Mouse (Mus musculus) stomach, embryonic 15.5 days (tissue): ENCODE data around the gene Suclg2. TPM values are rescaled to one million over a fixed set of nuclear protein-coding genes. Genes with fewer than 3 reads are reported as not detected.

Experiments used
- ATAC-seq: fragments of 200-750 bp; cut with Nextera tagmentation; 2 replicates; pipeline ENCODE4 v1.8.0; 2017; ENCODE audit warnings: low read depth, moderate number of reproducible peaks, moderate TSS enrichment; ENCODE audit not compliant: insufficient read depth, low FRiP score
- H3K27ac ChIP-seq: fragments of 300-500 bp; sonication (generic); 2 replicates; pipeline ENCODE4 v1.5.1; 2015; ENCODE audit warnings: mild to moderate bottlenecking, inconsistent platforms
- H3K27me3 ChIP-seq: fragments of 300-500 bp; sonication (generic); replicated peaks from 2 replicates; pipeline ENCODE4 v1.6.1; 2015; ENCODE audit warnings: inconsistent platforms
- H3K36me3 ChIP-seq: fragments of 300-500 bp; sonication (generic); 2 replicates; pipeline ENCODE4 v1.6.1; 2015; ENCODE audit warnings: inconsistent platforms
- H3K4me1 ChIP-seq: fragments of 300-500 bp; sonication (generic); 2 replicates; pipeline ENCODE4 v1.6.1; 2015; ENCODE audit warnings: inconsistent platforms
- H3K4me2 ChIP-seq: fragments of 300-500 bp; sonication (generic); 2 replicates; pipeline ENCODE4 v1.6.1; 2015; ENCODE audit warnings: mild to moderate bottlenecking, inconsistent platforms
- H3K4me3 ChIP-seq: fragments of 300-500 bp; sonication (generic); replicated peaks from 2 replicates; pipeline ENCODE4 v1.5.1; 2015; ENCODE audit warnings: inconsistent platforms
- H3K9ac ChIP-seq: fragments of 300-500 bp; sonication (generic); 2 replicates; pipeline ENCODE4 v1.6.1; 2015; ENCODE audit warnings: inconsistent platforms
- H3K9me3 ChIP-seq: fragments of 300-500 bp; sonication (generic); 2 replicates; pipeline ENCODE4 v1.6.1; 2016; ENCODE audit warnings: inconsistent platforms
- WGBS: fragments of 180-500 bp; shearing (Covaris S2); methylation state at CpG from one replicate; pipeline ENCODE4 v1.1.7; 2015; 5-methylcytosine and 5-hydroxymethylcytosine counted together
- polyA plus RNA-seq: library from polyadenylated mRNA; unstranded; fragments of >200 nt; fragmentation: Nextera tagmentation; extraction: Ambion mirVana; gene quantifications from 2 replicates; pipeline ENCODE4 v1.2.1, GENCODE M21; 2015

Gene Suclg2
- polyA plus RNA-seq, 1 experiment from 2014 or later, result 86.6 TPM

DNA sequence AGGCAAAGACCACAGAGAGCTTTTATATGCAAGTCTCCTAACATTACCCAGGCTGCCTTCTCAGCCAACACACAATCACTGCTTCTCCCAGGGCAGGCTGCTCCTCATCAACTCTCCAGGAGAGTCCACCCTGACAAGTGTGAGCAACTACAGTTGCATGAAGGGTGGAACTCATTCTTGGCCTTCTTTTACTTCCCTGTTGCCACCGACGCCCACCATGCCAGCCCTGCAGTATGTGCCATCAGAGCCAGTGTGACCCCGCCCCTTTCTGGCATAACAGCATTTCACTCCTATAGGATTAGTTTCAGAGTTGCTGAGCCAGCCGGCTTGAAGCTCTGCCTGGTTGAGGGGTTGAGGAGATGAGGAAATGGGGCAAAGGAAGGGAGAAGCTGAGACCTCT lies 138.8 kb downstream of the Suclg2 start:
- no peaks in the 10 kb centered on the region for H3K4me1 ChIP-seq
- H3K9me3 ChIP-seq, result no peaks in the 10 kb centered on the region
- 76% methylated on average over 4 of the region's 4 CpGs for WGBS
- H3K27ac ChIP-seq, result no peak overlapping the region
- no peak overlapping the region for H3K4me2 ChIP-seq
- 0 out of 2 replicates have a peak, but pooled peaks cover 3% of the 10 kb centered on the region for H3K36me3 ChIP-seq
- H3K4me3 ChIP-seq, result no peak overlapping the region
- no peak for ATAC-seq
- H3K9ac ChIP-seq, result no peak overlapping the region
- no peaks in the 10 kb centered on the region for H3K27me3 ChIP-seq

DNA sequence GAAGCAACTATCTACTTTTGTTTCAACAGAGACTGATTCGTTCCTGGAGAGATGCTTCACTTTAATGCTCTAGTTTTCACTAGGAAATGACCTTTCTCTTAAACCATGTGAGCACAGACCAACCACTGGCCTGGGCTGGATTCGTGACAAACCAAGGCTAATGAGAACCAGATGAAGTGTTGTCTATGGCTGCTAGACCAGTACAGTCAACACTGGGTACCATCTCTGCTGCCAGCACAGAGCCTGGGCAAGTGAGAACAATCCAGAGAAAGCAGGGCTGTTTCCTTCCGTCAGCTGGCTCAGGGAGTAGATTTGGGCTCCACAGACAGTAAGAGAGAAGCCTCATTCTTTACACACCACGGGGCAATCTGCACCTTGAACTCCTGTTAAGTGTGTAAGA lies 143.1 kb downstream of the Suclg2 start:
- WGBS, result 57% methylated on average over 4 of the region's 4 CpGs
- H3K36me3 ChIP-seq, result no peaks in the 10 kb centered on the region
- ATAC-seq, result no peak
- no peak overlapping the region for H3K4me3 ChIP-seq
- H3K27me3 ChIP-seq, result no peaks in the 10 kb centered on the region
- no peak overlapping the region for H3K4me2 ChIP-seq
- H3K27ac ChIP-seq, result no peak overlapping the region
- H3K4me1 ChIP-seq, result no peaks in the 10 kb centered on the region
- no peaks in the 10 kb centered on the region for H3K9me3 ChIP-seq
- no peak overlapping the region for H3K9ac ChIP-seq

DNA sequence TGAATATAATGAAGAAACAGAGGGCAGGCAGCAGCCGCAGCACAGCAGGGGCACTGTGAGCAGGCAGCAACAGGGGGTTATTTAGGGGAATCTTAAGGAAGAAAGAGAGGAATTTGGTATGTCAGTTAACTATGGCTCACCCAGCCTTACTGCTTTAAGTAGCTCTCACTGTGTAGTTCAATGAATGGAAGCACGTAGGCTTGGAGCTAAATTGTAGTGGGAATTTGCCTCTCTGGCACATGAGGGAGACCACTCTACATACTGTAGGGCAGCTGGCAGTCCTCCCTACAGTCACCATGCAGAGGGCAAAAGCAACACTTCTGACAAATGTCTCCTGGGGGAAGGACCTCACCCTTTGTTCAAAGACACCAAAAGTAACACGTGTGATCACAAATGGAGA lies 143.7 kb downstream of the Suclg2 start:
- Histone ChIP-seq H3K9me3 (no peaks in the 10 kb centered on the region), H3K27ac (no peak overlapping the region), H3K9ac (no peak overlapping the region), H3K4me1 (no peaks in the 10 kb centered on the region), H3K27me3 (no peaks in the 10 kb centered on the region), H3K36me3 (no peaks in the 10 kb centered on the region), H3K4me3 (no peak overlapping the region), H3K4me2 (no peak overlapping the region)
- no peak for ATAC-seq
- WGBS, result 60% methylated on average over 3 of the region's 3 CpGs

GRCm38 (mm10) chr6:95574389-95574788 lies 144.2 kb downstream of the Suclg2 start:
- no peak overlapping the region for H3K4me3 ChIP-seq
- WGBS, result 34% methylated on average over 4 of the region's 4 CpGs
- H3K9me3 ChIP-seq, result no peaks in the 10 kb centered on the region
- ATAC-seq, result no peak
- H3K9ac ChIP-seq, result no peak overlapping the region
- no peaks in the 10 kb centered on the region for H3K4me1 ChIP-seq
- no peaks in the 10 kb centered on the region for H3K36me3 ChIP-seq
- no peaks in the 10 kb centered on the region for H3K27me3 ChIP-seq
- no peak overlapping the region for H3K4me2 ChIP-seq
- H3K27ac ChIP-seq, result no peak overlapping the region

- no peak overlapping the region for H3K27ac ChIP-seq
- no peaks in the 10 kb centered on the region for H3K27me3 ChIP-seq
- H3K4me3 ChIP-seq, result no peak overlapping the region
- H3K4me1 ChIP-seq, result no peaks in the 10 kb centered on the region
- no peaks in the 10 kb centered on the region for H3K36me3 ChIP-seq
- no peaks in the 10 kb centered on the region for H3K9me3 ChIP-seq
- ATAC-seq, result no peak
- no peak overlapping the region for H3K4me2 ChIP-seq
- 84% methylated on average over 3 of the region's 3 CpGs for WGBS
- no peak overlapping the region for H3K9ac ChIP-seq
Measured at GRCm38 (mm10) chr6:95573035-95573759, 145.4 kb downstream of the Suclg2 start.

- Histone ChIP-seq H3K4me2 (no peak overlapping the region), H3K27ac (no peak overlapping the region), H3K36me3 (no peaks in the 10 kb centered on the region), H3K9ac (no peak overlapping the region), H3K27me3 (no peaks in the 10 kb centered on the region), H3K4me1 (no peaks in the 10 kb centered on the region), H3K9me3 (no peaks in the 10 kb centered on the region), H3K4me3 (no peak overlapping the region)
- ATAC-seq, result no peak
- WGBS, result 72% methylated on average over 3 of the region's 3 CpGs
Measured at GRCm38 (mm10) chr6:95571620-95572019, 147.0 kb downstream of the Suclg2 start.

- no peaks in the 10 kb centered on the region for H3K4me1 ChIP-seq
- 72% methylated on average over 2 of the region's 2 CpGs for WGBS
- H3K9me3 ChIP-seq, result no peaks in the 10 kb centered on the region
- H3K4me3 ChIP-seq, result no peak overlapping the region
- no peaks in the 10 kb centered on the region for H3K36me3 ChIP-seq
- H3K9ac ChIP-seq, result no peak overlapping the region
- ATAC-seq, result no peak
- H3K27me3 ChIP-seq, result no peaks in the 10 kb centered on the region
- H3K27ac ChIP-seq, result no peak overlapping the region
- H3K4me2 ChIP-seq, result no peak overlapping the region
Measured at GRCm38 (mm10) chr6:95563355-95564009, 155.1 kb downstream of the Suclg2 start.

DNA sequence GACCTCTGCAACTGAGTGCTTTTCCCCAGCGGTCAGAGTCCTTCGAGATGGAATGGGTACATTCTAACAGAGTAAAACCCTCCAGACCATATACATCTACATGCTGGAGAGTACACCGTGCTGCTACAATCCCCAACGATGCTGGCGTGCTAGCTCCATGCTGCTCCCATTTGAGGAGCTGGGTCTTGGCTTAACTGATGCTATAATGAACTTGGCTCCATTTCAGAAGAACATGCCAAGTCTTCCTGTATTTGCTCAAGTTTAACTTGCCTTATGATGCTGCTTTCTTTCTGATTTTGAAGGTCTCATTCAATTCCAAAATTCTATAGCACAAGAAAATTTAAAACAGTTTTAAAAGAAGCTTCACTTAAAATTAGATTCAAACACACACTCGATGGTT lies 162.3 kb downstream of the Suclg2 start:
- 82% methylated on average over 6 of the region's 6 CpGs for WGBS
- Histone ChIP-seq H3K4me1 (no peaks in the 10 kb centered on the region), H3K36me3 (no peaks in the 10 kb centered on the region), H3K9ac (no peak overlapping the region), H3K9me3 (no peaks in the 10 kb centered on the region), H3K4me3 (no peak overlapping the region), H3K27ac (no peak overlapping the region), H3K27me3 (no peaks in the 10 kb centered on the region), H3K4me2 (no peak overlapping the region)
- no peak for ATAC-seq

GRCm38 (mm10) chr6:95552339-95552950 lies 166.2 kb downstream of the Suclg2 start:
- no peaks in the 10 kb centered on the region for H3K27me3 ChIP-seq

GRCm38 (mm10) chr6:95551000-95551399 lies 167.6 kb downstream of the Suclg2 start:
- no peak overlapping the region for H3K4me3 ChIP-seq
- H3K27me3 ChIP-seq, result no peaks in the 10 kb centered on the region
- no peak overlapping the region for H3K27ac ChIP-seq
- H3K4me1 ChIP-seq, result 0 out of 2 replicates have a peak, but pooled peaks cover 3% of the 10 kb centered on the region
- no peak overlapping the region for H3K4me2 ChIP-seq
- 64% methylated on average over 4 of the region's 4 CpGs for WGBS
- no peak overlapping the region for H3K9ac ChIP-seq
- H3K36me3 ChIP-seq, result no peaks in the 10 kb centered on the region
- no peaks in the 10 kb centered on the region for H3K9me3 ChIP-seq
- no peak; the same call in 1 of the 2 replicates for ATAC-seq

More at GRCm38 (mm10) chr6:95552339-95552950, 166.2 kb downstream of the Suclg2 start:
- no peak overlapping the region for H3K4me3 ChIP-seq
- WGBS, result 66% methylated on average over 6 of the region's 6 CpGs
- H3K36me3 ChIP-seq, result no peaks in the 10 kb centered on the region
- no peak for ATAC-seq
- no peak overlapping the region for H3K9ac ChIP-seq
- H3K4me2 ChIP-seq, result no peak overlapping the region
- H3K9me3 ChIP-seq, result no peaks in the 10 kb centered on the region
- H3K27ac ChIP-seq, result no peak overlapping the region
- H3K4me1 ChIP-seq, result 0 out of 2 replicates have a peak, but pooled peaks cover 3% of the 10 kb centered on the region

DNA sequence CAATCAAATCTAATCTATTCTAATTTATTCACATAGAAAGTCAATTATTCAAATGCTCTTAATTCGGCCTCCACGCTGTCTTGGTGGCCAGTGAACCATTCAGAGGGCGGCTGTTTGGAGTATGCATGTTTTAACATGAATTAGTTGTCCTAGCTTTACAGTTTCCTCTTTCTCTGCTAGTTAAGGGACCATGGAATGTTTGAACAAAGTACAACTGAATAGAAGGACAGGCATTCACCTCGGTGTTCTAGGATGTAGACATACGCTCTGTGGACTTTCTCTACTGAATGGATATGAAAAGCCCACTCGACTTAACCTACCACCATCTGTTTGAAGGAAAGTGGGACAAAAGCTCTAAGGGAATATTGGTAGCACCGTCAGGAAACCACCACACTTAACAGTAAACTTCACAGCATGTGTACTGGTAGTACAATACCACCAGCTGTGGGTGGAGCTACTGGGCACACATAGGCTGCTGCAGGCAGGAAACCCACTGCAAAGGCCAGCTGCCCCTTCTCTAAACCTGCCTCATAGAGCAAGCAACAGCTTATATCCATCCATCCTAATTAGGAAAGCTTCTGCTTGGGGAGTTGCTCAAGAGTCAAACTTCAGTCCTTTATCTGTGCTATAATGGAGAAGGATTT lies 172.3 kb downstream of the Suclg2 start:
- ATAC-seq, result no peak
- H3K9ac ChIP-seq, result no peak overlapping the region
- H3K4me3 ChIP-seq, result no peak overlapping the region
- WGBS, result 80% methylated on average over 7 of the region's 7 CpGs
- H3K27ac ChIP-seq, result peak overlapping the region; percentile 10; the same call in 1 of the 2 replicates
- H3K4me2 ChIP-seq, result no peak overlapping the region
- H3K9me3 ChIP-seq, result no peaks in the 10 kb centered on the region
- 0 out of 2 replicates have a peak, but pooled peaks cover 3% of the 10 kb centered on the region for H3K4me1 ChIP-seq
- no peaks in the 10 kb centered on the region for H3K27me3 ChIP-seq
- H3K36me3 ChIP-seq, result no peaks in the 10 kb centered on the region; the same call in 1 of the 2 replicates

DNA sequence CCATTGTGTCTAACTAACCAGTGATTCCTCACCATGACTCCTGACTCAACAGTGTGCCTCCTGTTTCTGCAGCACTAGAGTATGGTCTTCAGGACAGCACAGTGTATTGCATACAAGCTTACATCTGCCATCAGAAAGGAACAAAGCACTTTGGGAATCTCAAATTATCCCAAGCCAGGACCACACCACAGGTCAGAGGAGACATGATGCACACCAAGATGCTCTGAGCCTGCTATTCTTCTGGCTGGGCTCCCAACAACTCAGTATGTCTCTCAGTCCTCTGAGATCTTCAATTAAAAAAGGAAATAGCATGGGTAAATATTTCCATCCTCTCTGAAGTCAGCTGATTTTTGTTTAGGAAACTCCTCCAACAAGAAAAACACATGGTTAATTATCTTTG lies 172.9 kb downstream of the Suclg2 start:
- no peak overlapping the region for H3K9ac ChIP-seq
- no peak overlapping the region for H3K4me2 ChIP-seq
- H3K27ac ChIP-seq, result no peak overlapping the region
- H3K27me3 ChIP-seq, result no peaks in the 10 kb centered on the region
- no peak overlapping the region for H3K4me3 ChIP-seq
- no peaks in the 10 kb centered on the region; the same call in 1 of the 2 replicates for H3K36me3 ChIP-seq
- no peaks in the 10 kb centered on the region for H3K9me3 ChIP-seq
- H3K4me1 ChIP-seq, result 0 out of 2 replicates have a peak, but pooled peaks cover 3% of the 10 kb centered on the region
- ATAC-seq, result no peak
